Mouse (Mus musculus): ENCODE measurements around the gene Usp47.

Gene Usp47

DNA sequence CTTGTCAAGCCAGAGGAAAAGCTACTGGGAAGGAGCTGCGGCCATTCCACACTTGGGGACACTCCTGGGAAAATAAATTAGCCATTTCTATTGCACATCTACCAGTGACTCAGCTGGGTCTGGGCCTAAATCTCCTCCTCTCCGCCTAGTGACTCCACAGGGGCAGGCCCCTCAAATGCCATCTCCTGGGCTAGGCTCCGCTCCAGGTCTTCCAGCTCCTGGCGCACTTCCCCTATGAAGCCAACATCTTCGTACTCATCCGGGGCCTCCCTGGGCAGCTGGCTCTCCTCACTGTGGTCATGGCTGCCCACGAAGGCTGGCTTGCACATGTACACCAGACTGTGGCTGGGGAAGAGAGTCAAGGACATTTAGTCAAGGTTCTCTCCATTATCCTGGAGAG lies 94.8 kb downstream of the Usp47 start:
- in situ Hi-C loops (cut with MboI; ENCODE audit: unreplicated experiment in 2 of 2) = no loop called here

GRCm38 (mm10) chr7:112119248-112119647 lies 95.9 kb downstream of the Usp47 start:
- in situ Hi-C loops (cut with MboI; ENCODE audit: unreplicated experiment in 2 of 2) = no loop called here

GRCm38 (mm10) chr7:112120861-112121810 lies 97.8 kb downstream of the Usp47 start:
- in situ Hi-C loops (cut with MboI; ENCODE audit: unreplicated experiment in 2 of 2) = no loop called here

GRCm38 (mm10) chr7:112121866-112122500 lies 98.7 kb downstream of the Usp47 start:
- in situ Hi-C loops (cut with MboI; ENCODE audit: unreplicated experiment in 2 of 2) = no loop called here

DNA sequence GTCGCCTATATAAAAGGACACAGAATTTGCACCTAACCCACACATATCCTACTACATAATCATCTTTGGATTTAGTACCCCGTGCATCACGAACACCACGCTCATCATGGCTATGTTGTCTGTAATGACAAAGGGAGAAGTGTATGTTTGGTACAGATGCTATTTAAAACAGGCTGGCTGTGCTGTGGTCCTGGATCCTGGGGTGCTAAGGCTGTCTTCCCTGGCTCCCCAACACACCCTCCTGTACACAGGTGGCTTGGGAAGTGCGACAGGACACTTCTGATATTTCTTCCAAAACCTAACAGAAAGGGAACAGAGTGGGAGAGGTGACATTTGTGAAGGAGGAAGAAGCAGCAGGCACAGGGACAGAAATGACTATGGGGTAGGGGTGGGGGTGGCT lies 100.3 kb downstream of the Usp47 start:
- in situ Hi-C loops (cut with MboI; ENCODE audit: unreplicated experiment in 2 of 2) = no loop called here

- in situ Hi-C loops (cut with MboI; ENCODE audit: unreplicated experiment in 2 of 2) = loop anchor here in 1 of 2 experiments (25.0 kb wide), 1 partner anchor 1888 kb away; no protein-coding TSS in a partner anchor
Observed at GRCm38 (mm10) chr7:112125625-112126260, 102.4 kb downstream of the Usp47 start.

DNA sequence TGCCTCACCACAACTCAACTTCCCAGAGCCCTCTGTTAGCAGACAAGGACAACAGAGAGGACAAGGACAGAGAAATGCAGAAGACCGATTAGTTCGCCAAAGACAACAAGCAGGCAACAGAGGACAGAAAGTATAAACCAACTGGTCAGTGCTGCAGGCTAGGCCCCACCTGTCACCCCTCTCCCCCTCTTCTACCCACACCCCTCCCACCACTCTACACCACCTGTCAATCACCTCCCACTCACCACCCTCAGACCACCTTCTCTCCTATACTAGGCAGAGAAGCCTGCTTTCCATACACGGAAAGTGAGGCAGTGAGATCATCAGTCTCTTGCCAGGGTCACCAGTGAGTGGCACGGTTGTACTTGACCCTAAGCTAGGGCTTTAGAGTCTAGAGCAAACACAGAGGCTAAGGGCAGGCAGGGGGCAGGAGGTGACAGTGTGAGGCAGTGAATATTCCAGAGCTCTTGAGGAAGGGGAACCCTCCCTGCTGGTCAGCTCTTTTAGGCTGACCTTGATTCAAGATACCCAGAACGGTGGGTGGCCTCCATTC lies 103.9 kb downstream of the Usp47 start:
- in situ Hi-C loops (cut with MboI; ENCODE audit: unreplicated experiment in 2 of 2) = loop anchor here in 1 of 2 experiments (25.0 kb wide), 1 partner anchor 1890 kb away; no protein-coding TSS in a partner anchor

DNA sequence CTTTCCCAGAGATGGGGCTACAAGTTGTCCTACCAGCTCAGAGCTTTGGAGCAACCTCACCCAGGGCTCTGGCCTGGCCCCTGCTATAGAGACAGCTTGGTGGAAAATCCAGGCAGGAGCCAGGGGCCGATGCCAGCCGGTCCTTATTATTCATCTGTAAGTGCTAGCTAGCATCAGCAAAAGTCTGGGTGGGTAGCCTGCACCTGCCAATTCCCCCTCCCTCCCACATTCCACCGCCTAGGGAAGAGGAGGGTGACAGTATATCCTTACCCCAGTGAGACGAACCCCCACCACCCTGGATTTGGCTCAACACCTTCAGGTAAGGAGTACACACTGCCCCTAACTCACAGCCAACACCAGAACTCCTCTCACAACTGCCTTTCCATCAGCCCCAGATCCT lies 104.7 kb downstream of the Usp47 start:
- in situ Hi-C loops (cut with MboI; ENCODE audit: unreplicated experiment in 2 of 2) = loop anchor here in 1 of 2 experiments (25.0 kb wide), 1 partner anchor 1891 kb away; no protein-coding TSS in a partner anchor

DNA sequence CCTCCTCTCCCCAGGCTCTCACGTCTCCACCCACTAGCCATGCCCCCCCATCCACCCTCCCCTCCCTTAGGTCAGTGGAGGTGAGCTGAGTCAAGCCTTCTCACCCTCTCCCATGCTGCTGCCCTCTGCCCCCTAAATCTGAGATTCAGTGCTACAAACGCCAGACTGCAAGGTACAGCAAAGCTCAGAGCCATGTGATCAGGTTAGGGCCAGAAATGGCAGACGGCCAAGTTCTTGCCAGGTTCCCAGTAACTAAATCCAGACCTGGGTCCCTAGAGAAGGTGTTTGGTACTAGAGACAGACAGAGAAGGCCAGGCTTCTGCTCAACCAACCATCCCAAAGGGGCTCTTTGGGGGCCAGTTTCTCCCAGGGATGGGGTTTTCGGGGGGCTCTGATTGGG lies 105.5 kb downstream of the Usp47 start:
- in situ Hi-C loops (cut with MboI; ENCODE audit: unreplicated experiment in 2 of 2) = loop anchor here in 1 of 2 experiments (25.0 kb wide), 1 partner anchor 1892 kb away; no protein-coding TSS in a partner anchor

GRCm38 (mm10) chr7:112129851-112130250 lies 106.5 kb downstream of the Usp47 start:
- in situ Hi-C loops (cut with MboI; ENCODE audit: unreplicated experiment in 2 of 2) = loop anchor here in 1 of 2 experiments (5.0 to 25.0 kb wide), 2 partner anchors 47 to 1893 kb away; no protein-coding TSS in a partner anchor

GRCm38 (mm10) chr7:112130660-112131059 lies 107.4 kb downstream of the Usp47 start:
- in situ Hi-C loops (cut with MboI; ENCODE audit: unreplicated experiment in 2 of 2) = loop anchor here in 1 of 2 experiments (5.0 to 25.0 kb wide), 2 partner anchors 47 to 1893 kb away; no protein-coding TSS in a partner anchor

DNA sequence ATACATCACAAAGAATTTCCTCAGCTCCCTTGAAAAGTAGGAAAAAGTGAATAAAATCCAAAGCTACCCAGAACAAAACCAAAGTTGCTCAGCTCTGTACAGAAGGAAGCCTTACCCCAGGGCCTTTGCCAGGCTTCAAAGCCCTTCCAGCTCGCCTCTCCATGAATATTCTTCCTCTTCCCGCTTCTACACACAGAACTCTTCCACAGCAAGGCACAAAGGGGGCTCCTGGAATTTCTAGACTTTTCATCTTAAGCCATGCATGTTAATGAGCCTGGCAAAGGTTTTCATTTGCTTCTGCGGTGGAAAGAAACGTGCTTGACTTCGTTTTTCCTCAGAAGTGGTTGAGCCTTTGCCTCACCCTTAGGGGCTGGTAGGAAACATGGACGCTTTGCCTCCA lies 108.7 kb downstream of the Usp47 start:
- in situ Hi-C loops (cut with MboI; ENCODE audit: unreplicated experiment in 2 of 2) = loop anchor here in 1 of 2 experiments (5.0 to 25.0 kb wide), 2 partner anchors 45 to 1895 kb away; no protein-coding TSS in a partner anchor

DNA sequence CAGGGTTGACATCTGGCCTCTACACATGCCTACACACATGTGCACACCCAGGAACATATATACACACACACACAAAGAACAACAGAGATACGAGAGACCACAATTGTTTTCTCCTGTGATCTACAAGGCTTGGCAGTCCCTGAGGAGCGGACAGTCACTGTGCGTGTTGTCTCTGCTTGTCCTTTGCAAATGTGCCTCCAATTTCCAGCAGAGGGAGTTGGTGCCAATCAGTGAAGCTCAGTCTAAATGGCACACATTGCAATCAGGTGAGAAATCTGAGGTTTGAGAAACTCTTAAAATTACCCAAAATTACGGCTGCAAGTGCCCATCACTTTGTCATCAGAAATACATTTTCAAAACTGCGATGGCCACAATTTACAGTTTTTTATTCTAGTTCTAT lies 110.0 kb downstream of the Usp47 start:
- in situ Hi-C loops (cut with MboI; ENCODE audit: unreplicated experiment in 2 of 2) = loop anchor here in 1 of 2 experiments (5.0 to 25.0 kb wide), 2 partner anchors 44 to 1896 kb away; no protein-coding TSS in a partner anchor

GRCm38 (mm10) chr7:112135161-112135560 lies 111.9 kb downstream of the Usp47 start:
- in situ Hi-C loops (cut with MboI; ENCODE audit: unreplicated experiment in 2 of 2) = loop anchor here in 1 of 2 experiments (25.0 kb wide), 1 partner anchor 1898 kb away; no protein-coding TSS in a partner anchor

DNA sequence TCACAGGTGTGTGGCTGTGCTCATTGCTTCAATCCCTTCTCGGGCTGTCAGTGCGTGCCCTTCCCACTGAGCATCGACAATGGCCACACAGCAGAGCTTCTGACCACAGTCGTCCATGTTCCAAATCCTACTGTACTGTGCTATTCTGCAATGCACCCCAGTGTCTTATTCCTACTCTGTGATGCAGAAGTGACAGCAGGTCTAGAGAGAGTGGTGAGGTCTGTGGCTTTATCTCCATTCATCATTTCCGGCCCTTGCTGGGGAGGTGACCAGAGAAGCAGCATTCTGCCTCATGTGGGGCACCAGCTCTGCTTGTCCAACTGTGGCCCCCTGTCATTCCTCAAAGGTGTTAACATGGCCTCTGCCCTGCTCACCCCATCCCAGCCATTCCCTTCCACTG lies 113.2 kb downstream of the Usp47 start:
- in situ Hi-C loops (cut with MboI; ENCODE audit: unreplicated experiment in 2 of 2) = loop anchor here in 1 of 2 experiments (25.0 kb wide), 1 partner anchor 1899 kb away; no protein-coding TSS in a partner anchor

DNA sequence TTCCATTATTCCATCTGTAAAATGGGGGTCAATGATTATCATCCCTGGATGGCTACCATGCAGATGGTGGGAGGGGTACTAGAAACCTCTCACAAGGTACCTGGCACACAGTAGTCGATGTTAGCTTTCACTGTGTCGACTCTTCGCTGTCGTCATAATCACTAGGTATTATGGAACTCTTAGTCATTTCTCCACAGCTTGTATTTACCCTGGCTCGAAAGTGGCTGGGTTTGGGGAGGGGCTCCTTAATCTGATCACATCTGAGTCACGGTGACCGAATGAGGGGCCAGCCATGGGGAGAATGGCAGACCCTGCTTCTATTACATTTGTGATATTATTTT lies 114.8 kb downstream of the Usp47 start:
- in situ Hi-C loops (cut with MboI; ENCODE audit: unreplicated experiment in 2 of 2) = loop anchor here in 1 of 2 experiments (25.0 kb wide), 1 partner anchor 1901 kb away; no protein-coding TSS in a partner anchor

- in situ Hi-C loops (cut with MboI; ENCODE audit: unreplicated experiment in 2 of 2) = loop anchor here in 1 of 2 experiments (25.0 kb wide), 1 partner anchor 1901 kb away; no protein-coding TSS in a partner anchor
Observed at GRCm38 (mm10) chr7:112138509-112139405, 115.5 kb downstream of the Usp47 start.

DNA sequence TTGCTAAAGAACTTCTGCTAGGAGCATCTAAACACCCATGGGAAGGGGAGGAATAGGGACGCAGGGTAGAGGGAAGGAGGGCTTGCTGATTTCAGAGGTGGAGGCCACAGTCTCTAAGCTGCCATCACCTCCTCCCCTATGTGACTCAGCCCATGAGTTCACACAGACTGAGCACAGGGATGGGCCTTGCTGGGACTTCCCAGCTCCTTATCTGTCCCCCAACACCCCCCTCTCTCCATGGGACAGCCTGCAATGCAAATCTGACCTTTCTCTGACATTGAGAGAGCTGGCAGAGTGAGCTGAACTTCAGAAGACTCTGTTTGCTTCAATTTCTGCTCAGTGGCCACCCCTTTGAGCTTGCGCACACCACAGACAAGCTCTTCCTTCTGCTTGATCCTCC lies 117.4 kb downstream of the Usp47 start:
- in situ Hi-C loops (cut with MboI; ENCODE audit: unreplicated experiment in 2 of 2) = loop anchor here in 1 of 2 experiments (25.0 kb wide), 1 partner anchor 1903 kb away; no protein-coding TSS in a partner anchor

DNA sequence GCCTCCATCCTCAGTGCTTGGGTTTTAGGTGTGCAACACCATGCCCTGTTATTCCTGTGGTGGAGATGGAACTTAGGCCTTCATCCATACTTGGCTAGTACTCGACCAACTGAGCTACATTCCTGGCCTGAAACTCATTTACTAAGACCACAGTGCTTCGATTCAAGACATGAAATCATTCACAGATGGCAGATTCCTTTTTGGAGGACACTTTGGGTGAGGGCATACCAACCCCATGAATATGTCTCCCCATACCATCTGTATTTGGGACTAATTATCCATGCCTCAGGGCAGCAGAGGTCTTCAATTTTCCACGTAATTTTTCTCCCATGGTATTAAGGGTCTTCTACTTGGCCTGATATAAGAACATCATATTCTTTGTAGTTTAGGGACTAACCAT lies 119.3 kb downstream of the Usp47 start:
- in situ Hi-C loops (cut with MboI; ENCODE audit: unreplicated experiment in 2 of 2) = loop anchor here in 1 of 2 experiments (25.0 kb wide), 1 partner anchor 1905 kb away; no protein-coding TSS in a partner anchor
